Mouse (Mus musculus) brain, embryonic 14.5 days (tissue): Measurements from ENCODE around the gene Dhcr7.

Source experiments
- CTCF ChIP-seq: fragments of 200-500 bp; IDR thresholded peaks from 2 replicates; pipeline ENCODE4 v1.5.1; 2012; ENCODE audit warnings: inconsistent platforms, mild to moderate bottlenecking, moderate library complexity, borderline replicate concordance; ENCODE audit not compliant: insufficient read depth, insufficient read length; ENCODE audit errors: extremely low read depth
- POLR2A ChIP-seq: fragments of 200-500 bp; IDR thresholded peaks from 2 replicates; pipeline ENCODE4 v1.6.1; 2012; ENCODE audit warnings: mild to moderate bottlenecking, inconsistent platforms, borderline replicate concordance; ENCODE audit not compliant: poor library complexity, insufficient read depth, insufficient read length, severe bottlenecking; ENCODE audit errors: extremely low read depth

DNA sequence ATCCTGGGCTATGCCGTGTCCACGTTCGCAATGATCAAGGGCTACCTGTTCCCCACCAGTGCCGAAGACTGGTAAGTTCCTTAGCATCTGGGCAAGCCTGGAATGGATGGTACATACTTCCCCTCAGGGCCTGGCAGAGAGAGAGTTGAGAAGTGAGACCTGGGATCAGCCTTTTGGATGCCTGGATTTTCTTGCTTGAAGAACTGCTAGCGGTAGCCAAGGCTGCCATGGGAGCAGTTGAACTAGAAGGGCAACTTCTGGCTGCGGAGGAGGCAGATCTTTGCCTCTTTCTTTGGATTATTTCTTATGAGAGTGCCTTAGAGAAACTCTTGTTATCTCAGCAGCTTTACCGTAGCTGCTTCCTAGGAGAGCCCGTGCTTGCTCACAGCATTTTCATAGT is 18.4 kb downstream of the Dhcr7 start:
- no peak for TF ChIP-seq CTCF
- TF ChIP-seq POLR2A: no peak
